Mouse (Mus musculus) hematopoietic stem cell, adult 5-6 weeks (primary cell): ENCODE results near the gene Gm21987. TPM values are rescaled to one million over a fixed set of nuclear protein-coding genes. Genes with fewer than 3 reads are reported as not detected.

Experiments used
- ATAC-seq, 2 experiments: fragments of 125-278 bp in 1 of 2; replicated peaks in 1 of 2; 2 replicates each; pipeline ENCODE4 v1.8.0; 2016 to 2017; ENCODE audit warnings: inconsistent platforms in 2 of 2, mild to moderate bottlenecking in 2 of 2, moderate number of reproducible peaks in 2 of 2, low read depth in 1 of 2, moderate TSS enrichment in 1 of 2; ENCODE audit not compliant: low FRiP score in 2 of 2, poor library complexity in 2 of 2, severe bottlenecking in 2 of 2, insufficient read depth in 1 of 2, low TSS enrichment in 1 of 2
- total RNA-seq: library from RNA; stranded (forward); fragments of 172-1452, 232-1000 nt; gene quantifications from 2 replicates; pipeline ENCODE4 v1.2.3, GENCODE M21; 2017

The Gm21987 gene
- total RNA-seq, 1 experiment from 2014 or later = not detected

- peak; percentile 30 to 42 for ATAC-seq
Observed at GRCm38 (mm10) chr16:38376841-38377249, 30.0 kb downstream of the Gm21987 start.

- ATAC-seq = no peak
Observed at GRCm38 (mm10) chr16:38377546-38377945, 30.7 kb downstream of the Gm21987 start.

GRCm38 (mm10) chr16:38378591-38378990, 31.8 kb downstream of the Gm21987 start:
- ATAC-seq = no peak

- ATAC-seq = no peak
Observed at GRCm38 (mm10) chr16:38379088-38379487, 32.2 kb downstream of the Gm21987 start.

- no peak for ATAC-seq
Observed at GRCm38 (mm10) chr16:38379493-38379892, 32.7 kb downstream of the Gm21987 start.

GRCm38 (mm10) chr16:38379926-38380325, 33.1 kb downstream of the Gm21987 start:
- ATAC-seq = no peak

GRCm38 (mm10) chr16:38383683-38384082, 36.8 kb downstream of the Gm21987 start:
- no peak for ATAC-seq

GRCm38 (mm10) chr16:38385184-38385634, 38.4 kb downstream of the Gm21987 start:
- ATAC-seq = no peak

- ATAC-seq = no peak
Observed at GRCm38 (mm10) chr16:38385700-38386099, 38.9 kb downstream of the Gm21987 start.

GRCm38 (mm10) chr16:38387389-38387788, 40.5 kb downstream of the Gm21987 start:
- no peak for ATAC-seq

GRCm38 (mm10) chr16:38388757-38389156, 41.9 kb downstream of the Gm21987 start:
- no peak for ATAC-seq

GRCm38 (mm10) chr16:38389284-38389893, 42.5 kb downstream of the Gm21987 start:
- no peak for ATAC-seq

GRCm38 (mm10) chr16:38390322-38390721, 43.5 kb downstream of the Gm21987 start:
- no peak for ATAC-seq

- no peak for ATAC-seq
Observed at GRCm38 (mm10) chr16:38392126-38392894, 45.5 kb downstream of the Gm21987 start.

GRCm38 (mm10) chr16:38394191-38394618, 47.4 kb downstream of the Gm21987 start:
- peak; percentile 54 to 71 for ATAC-seq

GRCm38 (mm10) chr16:38395060-38395730, 48.4 kb downstream of the Gm21987 start:
- ATAC-seq = no peak; a peak in 1 of 4 replicates

- ATAC-seq = peak; percentile 79 to 82
Observed at GRCm38 (mm10) chr16:38396155-38396554, 49.3 kb downstream of the Gm21987 start.

GRCm38 (mm10) chr16:38398266-38398665, 51.4 kb downstream of the Gm21987 start:
- ATAC-seq = no peak
